8 mouse cellular contexts compared by ENCODE assay signal in genomic region chr4:117126675-117127290, GRCm38 (mm10). TPM values are rescaled to one million over a fixed set of nuclear protein-coding genes. Genes with fewer than 3 reads are reported as not detected.
DNase-seq lines count a peak whose midpoint lies in the region; ATAC-seq lines count a peak whose summit lies in the region.

Tctex1d4 (plus strand) TSS chr4:117126794.

- ATAC-seq in kidney, embryonic 16.5 days (ENCODE audit: low FRiP score, low TSS enrichment), result no peak
- ATAC-seq in hindbrain, embryonic 15.5 days (ENCODE audit: low FRiP score, low read depth), result no peak
- no peak for ATAC-seq in midbrain, embryonic 14.5 days (ENCODE audit: low FRiP score, low TSS enrichment)

- H3K9me3 ChIP-seq in kidney, embryonic 16.5 days (ENCODE audit: low read length), result no peaks in the 10 kb centered on the region
- H3K9me3 ChIP-seq in embryonic facial prominence, embryonic 10.5 days, result no peaks in the 10 kb centered on the region
- H3K9me3 ChIP-seq in hindbrain, embryonic 15.5 days, result no peaks in the 10 kb centered on the region
- H3K9me3 ChIP-seq in midbrain, embryonic 14.5 days (ENCODE audit: control insufficient read depth, low read length), result no peaks in the 10 kb centered on the region

- no peak for DNase-seq in kidney, postnatal 14 days
- no peak for DNase-seq in embryonic facial prominence, embryonic 10.5 days (ENCODE audit: low spot score)
- DNase-seq in midbrain, embryonic 14.5 days, result no peak
- no peak for DNase-seq in gastrocnemius, adult 8-10 months (ENCODE audit: low spot score in 2 of 2)
- DNase-seq in left cerebral cortex, postnatal 14 days (ENCODE audit: low spot score in 2 of 2), result no peak
- DNase-seq in layer of hippocampus, postnatal 36 days, result no peak

- H3K27ac ChIP-seq in kidney, embryonic 16.5 days (ENCODE audit: low read length), result peak within 1 kb of the TSS; percentile 93
- peak within 1 kb of the TSS; percentile 83 for H3K27ac ChIP-seq in embryonic facial prominence, embryonic 10.5 days (replicated peaks)
- peak within 1 kb of the TSS; percentile 71 for H3K27ac ChIP-seq in hindbrain, embryonic 15.5 days (replicated peaks)
- H3K27ac ChIP-seq in midbrain, embryonic 14.5 days (replicated peaks; ENCODE audit: low read depth, low read length), result peak within 1 kb of the TSS; percentile 56

- peaks cover 9% of the 10 kb centered on the region; the same call in 1 of the 2 replicates for H3K36me3 ChIP-seq in kidney, embryonic 16.5 days (ENCODE audit: insufficient read depth, low read length)
- H3K36me3 ChIP-seq in embryonic facial prominence, embryonic 10.5 days (replicated peaks), result peaks cover 36% of the 10 kb centered on the region
- peaks cover 26% of the 10 kb centered on the region for H3K36me3 ChIP-seq in hindbrain, embryonic 15.5 days
- H3K36me3 ChIP-seq in midbrain, embryonic 14.5 days (ENCODE audit: control insufficient read depth, insufficient read depth, low read length), result peaks cover 24% of the 10 kb centered on the region

- no peak within 1 kb of the TSS for H3K4me3 ChIP-seq in kidney, embryonic 16.5 days (ENCODE audit: low read length)
- peak within 1 kb of the TSS; percentile 23 for H3K4me3 ChIP-seq in embryonic facial prominence, embryonic 10.5 days
- no peak within 1 kb of the TSS for H3K4me3 ChIP-seq in hindbrain, embryonic 15.5 days
- H3K4me3 ChIP-seq in midbrain, embryonic 14.5 days (replicated peaks; ENCODE audit: low read depth, low read length), result no peak within 1 kb of the TSS

- 75% methylated on average over 9 of the region's 9 CpGs for WGBS in kidney, embryonic 16.5 days
- WGBS in embryonic facial prominence, embryonic 10.5 days, result 87% methylated on average over 9 of the region's 9 CpGs
- 83% methylated on average over 9 of the region's 9 CpGs for WGBS in hindbrain, embryonic 15.5 days
- WGBS in midbrain, embryonic 14.5 days, result 88% methylated on average over 9 of the region's 9 CpGs

- H3K4me1 ChIP-seq in kidney, embryonic 16.5 days (ENCODE audit: insufficient read depth, low read length), result peaks cover 25% of the 10 kb centered on the region
- peaks cover 49% of the 10 kb centered on the region for H3K4me1 ChIP-seq in embryonic facial prominence, embryonic 10.5 days
- peaks cover 31% of the 10 kb centered on the region for H3K4me1 ChIP-seq in hindbrain, embryonic 15.5 days (replicated peaks)
- H3K4me1 ChIP-seq in midbrain, embryonic 14.5 days (ENCODE audit: control insufficient read depth, insufficient read depth, low read length), result peaks cover 23% of the 10 kb centered on the region

- peak within 1 kb of the TSS; percentile 23 for H3K9ac ChIP-seq in kidney, embryonic 16.5 days (replicated peaks; ENCODE audit: low read length)
- no peak within 1 kb of the TSS for H3K9ac ChIP-seq in hindbrain, embryonic 15.5 days
- H3K9ac ChIP-seq in midbrain, embryonic 14.5 days (replicated peaks; ENCODE audit: low read length), result 0 out of 2 replicates have a peak within 1 kb of the TSS, but pooled peaks have one; percentile 2

- intact Hi-C loops in left cerebral cortex, postnatal 14 days (cut with DNase I), result no loop called here

- peak within 1 kb of the TSS; percentile 8 for H3K4me2 ChIP-seq in kidney, embryonic 16.5 days (replicated peaks; ENCODE audit: low read depth, low read length)
- no peak within 1 kb of the TSS for H3K4me2 ChIP-seq in hindbrain, embryonic 15.5 days
- no peak within 1 kb of the TSS for H3K4me2 ChIP-seq in midbrain, embryonic 14.5 days (ENCODE audit: low read length)

- 0 out of 2 replicates have a peak, but pooled peaks cover under 1% of the 10 kb centered on the region for H3K27me3 ChIP-seq in kidney, embryonic 16.5 days (ENCODE audit: insufficient read depth, low read length)
- peaks cover 23% of the 10 kb centered on the region for H3K27me3 ChIP-seq in embryonic facial prominence, embryonic 10.5 days (replicated peaks; ENCODE audit: low read depth, poor library complexity, severe bottlenecking)
- no peaks in the 10 kb centered on the region for H3K27me3 ChIP-seq in hindbrain, embryonic 15.5 days
- no peaks in the 10 kb centered on the region for H3K27me3 ChIP-seq in midbrain, embryonic 14.5 days (ENCODE audit: control insufficient read depth, insufficient read depth, low read length)

RNA-seq across cellular contexts. Expression of gene Tctex1d4, which starts in this region (rescaled TPM):
- polyA plus RNA-seq in kidney, embryonic 16.5 days (2015; fragmentation: Nextera tagmentation; extraction: Ambion mirVana), result not detected in 2 replicates
- not detected in 2 replicates for polyA plus RNA-seq in embryonic facial prominence, embryonic 10.5 days (2016; fragmentation: Nextera tagmentation; extraction: Ambion mirVana)
- 0.31 and 1.1 TPM in 2 replicates for polyA plus RNA-seq in hindbrain, embryonic 15.5 days (2015; fragmentation: Nextera tagmentation; extraction: Ambion mirVana)
- polyA plus RNA-seq in midbrain, embryonic 14.5 days (2014; fragmentation: Nextera tagmentation; extraction: Ambion mirVana), result not detected in 2 replicates
- not detected for total RNA-seq in gastrocnemius, adult 8-10 months (2022)
- total RNA-seq in left cerebral cortex, postnatal 14 days (2021), result not detected
- not detected for total RNA-seq in layer of hippocampus, postnatal 36 days (2021)
